Mouse (Mus musculus): ENCODE measurements at regions not wholly inside any gene's neighbourhood (a gene's known extent, or its start where the extent isn't known, plus 50 kb on each side); places are given as distances from the start of the nearest gene placed in this dataset.

- no peak for TF ChIP-seq CTCF (IDR thresholded peaks at IDR 0.05; ENCODE audit: control insufficient read depth, insufficient read depth, insufficient replicate concordance, low read depth, low read length)
- TF ChIP-seq POLR2A (IDR thresholded peaks at IDR 0.05; ENCODE audit: control insufficient read depth, low read depth, low read length) = no peak
- no peaks in the 10 kb centered on the region for H3K36me3 ChIP-seq (ENCODE audit: control insufficient read depth, insufficient read depth, low read length)
- no peaks in the 10 kb centered on the region for H3K27me3 ChIP-seq (ENCODE audit: control insufficient read depth, insufficient read depth, low read length)
- no peak overlapping the region for H3K4me3 ChIP-seq (ENCODE audit: control insufficient read depth, low read depth, low read length)
- H3K27ac ChIP-seq (ENCODE audit: control insufficient read depth, insufficient read depth, low read depth, low read length) = no peak overlapping the region
- H3K4me1 ChIP-seq (ENCODE audit: control insufficient read depth, insufficient read depth, low read length) = no peaks in the 10 kb centered on the region
Observed at GRCm38 (mm10) chr7:117759506-117759905, 356.5 kb downstream of the Rps15a start.

- Histone ChIP-seq H3K36me3 (ENCODE audit: control insufficient read depth, insufficient read depth, low read length) (no peaks in the 10 kb centered on the region), H3K27ac (ENCODE audit: control insufficient read depth, insufficient read depth, low read depth, low read length) (no peak overlapping the region), H3K27me3 (ENCODE audit: control insufficient read depth, insufficient read depth, low read length) (no peaks in the 10 kb centered on the region), H3K4me3 (ENCODE audit: control insufficient read depth, low read depth, low read length) (no peak overlapping the region), H3K4me1 (ENCODE audit: control insufficient read depth, insufficient read depth, low read length) (no peaks in the 10 kb centered on the region)
- TF ChIP-seq CTCF (IDR thresholded peaks at IDR 0.05; ENCODE audit: control insufficient read depth, insufficient read depth, insufficient replicate concordance, low read depth, low read length) (no peak), POLR2A (IDR thresholded peaks at IDR 0.05; ENCODE audit: control insufficient read depth, low read depth, low read length) (no peak)
Observed at GRCm38 (mm10) chr7:117757033-117757432, 359.0 kb downstream of the Rps15a start.

- H3K4me1 ChIP-seq (ENCODE audit: control insufficient read depth, insufficient read depth, low read length) = no peaks in the 10 kb centered on the region
- no peak overlapping the region for H3K4me3 ChIP-seq (ENCODE audit: control insufficient read depth, low read depth, low read length)
Observed at GRCm38 (mm10) chr7:117755830-117756229, 360.2 kb downstream of the Rps15a start.

GRCm38 (mm10) chr7:117753296-117753695, 362.7 kb downstream of the Rps15a start:
- H3K27me3 ChIP-seq (ENCODE audit: control insufficient read depth, insufficient read depth, low read length) = no peaks in the 10 kb centered on the region
- no peak overlapping the region for H3K27ac ChIP-seq (ENCODE audit: control insufficient read depth, insufficient read depth, low read depth, low read length)
- no peaks in the 10 kb centered on the region for H3K36me3 ChIP-seq (ENCODE audit: control insufficient read depth, insufficient read depth, low read length)
- H3K4me1 ChIP-seq (ENCODE audit: control insufficient read depth, insufficient read depth, low read length) = no peaks in the 10 kb centered on the region
- TF ChIP-seq POLR2A (IDR thresholded peaks at IDR 0.05; ENCODE audit: control insufficient read depth, low read depth, low read length) (no peak), CTCF (IDR thresholded peaks at IDR 0.05; ENCODE audit: control insufficient read depth, insufficient read depth, insufficient replicate concordance, low read depth, low read length) (no peak)
- H3K4me3 ChIP-seq (ENCODE audit: control insufficient read depth, low read depth, low read length) = no peak overlapping the region

More at GRCm38 (mm10) chr7:117755830-117756229, 360.2 kb downstream of the Rps15a start:
- H3K27me3 ChIP-seq (ENCODE audit: control insufficient read depth, insufficient read depth, low read length) = no peaks in the 10 kb centered on the region
- TF ChIP-seq CTCF (IDR thresholded peaks at IDR 0.05; ENCODE audit: control insufficient read depth, insufficient read depth, insufficient replicate concordance, low read depth, low read length) = no peak
- TF ChIP-seq POLR2A (IDR thresholded peaks at IDR 0.05; ENCODE audit: control insufficient read depth, low read depth, low read length) = no peak
- no peaks in the 10 kb centered on the region for H3K36me3 ChIP-seq (ENCODE audit: control insufficient read depth, insufficient read depth, low read length)
- H3K27ac ChIP-seq (ENCODE audit: control insufficient read depth, insufficient read depth, low read depth, low read length) = no peak overlapping the region

- no peaks in the 10 kb centered on the region for H3K4me1 ChIP-seq (ENCODE audit: control insufficient read depth, insufficient read depth, low read length)
- H3K27ac ChIP-seq (ENCODE audit: control insufficient read depth, insufficient read depth, low read depth, low read length) = no peak overlapping the region
- H3K36me3 ChIP-seq (ENCODE audit: control insufficient read depth, insufficient read depth, low read length) = no peaks in the 10 kb centered on the region
- no peak overlapping the region for H3K4me3 ChIP-seq (ENCODE audit: control insufficient read depth, low read depth, low read length)
- no peaks in the 10 kb centered on the region for H3K27me3 ChIP-seq (ENCODE audit: control insufficient read depth, insufficient read depth, low read length)
- TF ChIP-seq CTCF (IDR thresholded peaks at IDR 0.05; ENCODE audit: control insufficient read depth, insufficient read depth, insufficient replicate concordance, low read depth, low read length) = no peak
Observed at GRCm38 (mm10) chr7:117752302-117753185, 363.4 kb downstream of the Rps15a start.

GRCm38 (mm10) chr7:117747991-117748390, 367.2 kb downstream of the Xylt1 start:
- H3K36me3 ChIP-seq (ENCODE audit: control insufficient read depth, insufficient read depth, low read length) = no peaks in the 10 kb centered on the region
- no peak overlapping the region for H3K4me3 ChIP-seq (ENCODE audit: control insufficient read depth, low read depth, low read length)
- no peak overlapping the region for H3K27ac ChIP-seq (ENCODE audit: control insufficient read depth, insufficient read depth, low read depth, low read length)
- H3K27me3 ChIP-seq (ENCODE audit: control insufficient read depth, insufficient read depth, low read length) = no peaks in the 10 kb centered on the region
- H3K4me1 ChIP-seq (ENCODE audit: control insufficient read depth, insufficient read depth, low read length) = no peaks in the 10 kb centered on the region
- no peak for TF ChIP-seq CTCF (IDR thresholded peaks at IDR 0.05; ENCODE audit: control insufficient read depth, insufficient read depth, insufficient replicate concordance, low read depth, low read length)
- no peak for TF ChIP-seq POLR2A (IDR thresholded peaks at IDR 0.05; ENCODE audit: control insufficient read depth, low read depth, low read length)

GRCm38 (mm10) chr7:117746393-117746792, 365.6 kb downstream of the Xylt1 start:
- no peak overlapping the region for H3K4me3 ChIP-seq (ENCODE audit: control insufficient read depth, low read depth, low read length)
- H3K27me3 ChIP-seq (ENCODE audit: control insufficient read depth, insufficient read depth, low read length) = no peaks in the 10 kb centered on the region
- H3K4me1 ChIP-seq (ENCODE audit: control insufficient read depth, insufficient read depth, low read length) = no peaks in the 10 kb centered on the region
- TF ChIP-seq POLR2A (IDR thresholded peaks at IDR 0.05; ENCODE audit: control insufficient read depth, low read depth, low read length) = no peak
- no peak for TF ChIP-seq CTCF (IDR thresholded peaks at IDR 0.05; ENCODE audit: control insufficient read depth, insufficient read depth, insufficient replicate concordance, low read depth, low read length)
- H3K36me3 ChIP-seq (ENCODE audit: control insufficient read depth, insufficient read depth, low read length) = no peaks in the 10 kb centered on the region
- H3K27ac ChIP-seq (ENCODE audit: control insufficient read depth, insufficient read depth, low read depth, low read length) = no peak overlapping the region
